Mouse (Mus musculus): ENCODE data around the gene Cuedc1. TPM values are rescaled to one million over a fixed set of nuclear protein-coding genes. Genes with fewer than 3 reads are reported as not detected.
"Not testable (repeated sequence)": the region's sequence is repeated elsewhere in the genome, so short reads cannot be mapped to it uniquely, and the experiment has no call there.

Gene Cuedc1
- total RNA-seq, 2 experiments from 2014 or later = 39.5 to 40.0 TPM

- no peak for DNase-seq
Observed at GRCm38 (mm10) chr11:88204593-88205368, 106.9 kb downstream of the Cuedc1 start.

GRCm38 (mm10) chr11:88206576-88206975 lies 108.7 kb downstream of the Cuedc1 start:
- DNase-seq = not testable (repeated sequence)

- DNase-seq = no peak
Observed at GRCm38 (mm10) chr11:88207697-88208096, 109.8 kb downstream of the Cuedc1 start.

GRCm38 (mm10) chr11:88211824-88212582 lies 114.1 kb downstream of the Cuedc1 start:
- no peak for DNase-seq

GRCm38 (mm10) chr11:88213757-88214156 lies 115.9 kb downstream of the Cuedc1 start:
- DNase-seq = no peak

DNA sequence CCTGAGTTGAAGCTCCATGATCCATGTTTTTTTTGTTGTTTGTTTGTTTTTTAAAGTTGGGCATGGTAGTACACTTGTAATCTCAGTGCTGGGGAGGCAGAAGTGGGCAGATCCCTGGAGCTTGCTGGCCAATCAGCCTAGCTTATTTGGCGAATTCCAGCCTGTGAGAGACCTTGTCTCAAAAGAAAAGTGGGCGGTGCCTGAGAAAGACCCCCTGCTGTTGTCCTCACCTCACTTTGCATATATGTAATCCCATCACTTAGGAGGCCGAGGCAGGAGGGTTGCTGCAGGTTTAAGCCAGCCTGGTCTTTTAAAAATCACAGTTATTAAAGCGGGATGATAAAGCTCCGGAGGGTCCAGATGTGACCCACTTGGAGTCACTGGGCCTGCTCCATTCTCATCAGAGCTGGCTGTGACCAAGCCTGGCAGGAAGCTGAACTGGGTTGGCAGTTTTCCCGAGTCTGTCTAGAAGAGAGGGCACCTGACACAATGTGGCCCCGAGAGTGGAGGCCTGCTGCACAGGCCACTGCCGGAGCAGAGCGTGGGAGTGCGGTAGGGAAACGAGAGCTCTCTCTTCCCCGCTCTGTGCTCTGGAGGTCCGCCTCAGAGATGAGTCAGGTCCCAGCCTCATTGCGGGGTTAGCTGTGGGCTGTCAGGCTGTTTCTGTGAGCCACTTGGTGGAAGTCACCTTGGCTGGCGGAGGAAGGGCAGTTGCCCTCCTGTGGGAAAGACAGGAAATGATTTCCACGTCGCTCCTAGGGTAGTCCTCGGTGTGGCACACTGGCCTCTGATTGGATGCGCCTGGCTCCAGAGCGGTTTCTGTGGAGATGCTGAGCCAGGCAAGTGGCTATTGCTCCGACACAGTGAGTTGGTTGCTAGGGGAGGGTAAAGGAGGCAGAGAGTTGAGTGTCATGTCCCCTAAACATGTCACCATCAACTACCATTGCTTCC lies 117.3 kb downstream of the Cuedc1 start:
- peak; percentile 83 for DNase-seq

GRCm38 (mm10) chr11:88216231-88216685 lies 118.4 kb downstream of the Cuedc1 start:
- peak; percentile 74 for DNase-seq

GRCm38 (mm10) chr11:88218155-88218554 lies 120.3 kb downstream of the Cuedc1 start:
- DNase-seq = no peak

DNA sequence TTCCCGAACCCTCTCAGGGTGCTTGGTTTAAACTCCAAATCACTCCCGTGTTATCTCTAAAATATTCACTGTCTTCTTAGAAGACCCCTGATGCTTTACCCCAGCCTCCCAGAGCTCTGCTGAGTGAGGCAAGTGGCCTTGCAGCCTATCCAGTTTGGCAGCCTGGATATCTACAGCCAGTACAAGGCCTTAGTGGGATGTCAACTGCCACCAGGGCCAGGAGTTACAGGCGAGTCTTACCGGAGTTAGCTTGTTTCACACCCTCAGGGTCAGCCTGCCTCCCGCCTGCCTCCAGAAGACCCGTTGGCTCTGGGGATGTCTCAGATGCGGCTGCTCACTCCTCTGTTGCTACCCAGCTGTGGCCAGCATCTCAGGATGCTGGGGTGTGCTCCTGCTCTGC lies 120.7 kb downstream of the Cuedc1 start:
- no peak for DNase-seq

DNA sequence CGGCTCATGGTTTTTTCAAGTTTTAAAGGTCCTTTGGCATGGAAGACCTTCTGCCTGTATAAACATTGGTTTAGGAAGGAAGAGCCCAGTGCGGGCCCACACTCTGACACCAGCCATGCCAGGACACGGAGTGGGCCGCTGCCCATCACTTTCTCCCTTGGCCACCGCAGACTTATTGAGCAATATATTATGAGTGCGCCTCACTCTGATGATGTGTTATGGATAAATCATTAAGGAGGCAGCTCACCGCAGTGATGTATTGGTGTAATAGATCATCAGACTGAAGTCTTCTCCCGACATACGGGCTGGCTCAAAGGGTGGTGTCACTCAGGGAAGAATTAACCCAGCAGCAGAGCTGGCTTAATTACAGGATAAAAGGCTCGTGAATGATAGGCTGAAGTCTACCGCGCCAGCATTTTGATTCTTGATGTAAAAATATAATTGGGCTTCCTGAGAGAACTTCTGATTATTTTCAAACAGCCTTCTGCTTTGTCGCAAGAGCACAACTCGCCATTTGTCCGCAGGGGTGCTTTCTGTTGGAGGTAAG lies 124.1 kb downstream of the Cuedc1 start:
- no peak for DNase-seq

- DNase-seq = no peak
Observed at GRCm38 (mm10) chr11:88227001-88227957, 129.4 kb downstream of the Cuedc1 start.

GRCm38 (mm10) chr11:88231213-88231790 lies 133.4 kb downstream of the Cuedc1 start:
- no peak for DNase-seq

DNA sequence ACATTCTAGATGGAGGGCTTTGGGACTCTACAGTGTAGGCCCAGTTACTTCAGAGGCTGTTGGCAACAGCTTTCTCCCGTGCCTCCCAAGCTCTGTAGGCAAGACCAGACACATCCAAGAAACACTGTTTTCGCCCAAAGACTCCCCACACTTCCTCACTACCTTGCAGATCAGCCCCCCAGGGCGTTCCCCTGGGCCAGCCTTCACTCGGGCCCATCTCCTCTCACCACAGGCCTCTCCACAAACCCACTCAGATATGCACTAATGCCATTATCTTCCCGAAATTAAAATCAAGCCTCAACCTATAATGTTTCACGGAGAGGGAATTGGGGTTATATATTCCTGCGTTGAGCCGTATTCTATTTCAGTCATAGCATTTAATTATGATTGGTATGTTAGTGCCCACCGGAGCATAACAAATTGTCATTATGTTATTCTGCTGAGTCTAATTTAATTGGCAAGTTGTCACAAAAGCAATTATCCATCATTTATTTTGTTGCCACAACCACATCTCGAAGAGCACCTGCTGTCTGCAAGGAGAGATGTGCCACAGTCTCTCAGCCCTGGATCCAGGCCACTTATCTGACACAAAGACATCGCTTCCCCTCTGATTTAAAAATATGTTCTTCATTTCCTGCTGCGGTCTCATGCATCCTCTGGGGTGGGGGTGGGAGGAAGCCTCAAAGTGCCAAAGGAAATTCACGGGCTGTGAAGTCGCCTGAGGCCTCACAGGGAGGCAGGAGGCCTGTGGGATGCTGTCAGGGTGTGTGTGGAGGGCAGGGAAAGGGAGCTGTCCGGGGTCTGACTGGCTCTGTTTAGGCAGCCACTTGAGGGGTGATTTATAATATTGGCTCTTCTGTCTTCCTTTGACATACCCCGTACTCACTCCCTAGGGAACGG lies 135.9 kb downstream of the Cuedc1 start:
- DNase-seq = no peak

DNA sequence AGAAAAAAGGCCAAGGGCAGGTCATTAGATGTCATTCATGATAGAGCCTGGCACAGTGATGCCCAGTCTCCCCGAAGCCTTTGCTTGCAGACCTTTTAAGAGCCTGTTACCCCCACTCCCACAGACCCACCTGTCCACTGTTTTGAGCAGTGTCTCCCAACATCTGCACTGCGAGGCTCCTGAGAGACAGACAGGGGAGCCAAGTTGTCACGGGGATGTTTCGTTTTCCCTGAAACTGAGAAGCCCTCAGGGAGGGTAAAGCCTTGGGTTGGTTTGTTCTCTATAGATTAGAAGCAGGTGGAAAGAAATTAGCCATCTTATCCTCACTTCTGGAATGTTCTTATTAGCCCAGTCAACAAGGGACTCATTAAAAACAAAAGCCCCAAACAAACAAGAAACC lies 136.9 kb downstream of the Cuedc1 start:
- DNase-seq = no peak

- peak; percentile 46 for DNase-seq
Observed at GRCm38 (mm10) chr11:88235221-88236203, 137.7 kb downstream of the Cuedc1 start.

DNA sequence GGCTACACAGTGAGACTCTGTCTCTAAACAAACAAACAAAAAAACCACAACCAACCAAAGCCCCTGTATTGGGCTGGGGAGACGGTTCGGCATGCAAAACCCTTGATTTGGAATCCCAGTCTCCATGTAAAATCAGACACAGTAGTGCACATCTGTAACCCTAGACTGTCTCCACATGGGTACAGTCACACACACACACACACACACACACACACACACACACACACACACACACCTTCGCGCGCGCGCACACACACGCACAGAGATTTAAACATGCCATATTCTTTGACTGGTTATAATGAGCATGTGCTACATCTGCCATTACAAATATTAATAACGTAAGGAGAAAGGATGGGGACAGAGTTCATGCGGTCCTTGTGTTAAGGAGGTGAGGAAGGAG lies 142.4 kb downstream of the Cuedc1 start:
- DNase-seq = no peak

- no peak for DNase-seq
Observed at GRCm38 (mm10) chr11:88240736-88241353, 143.0 kb downstream of the Cuedc1 start.

All from heart, postnatal 4 days (tissue).